Mouse (Mus musculus): Measurements from ENCODE around the gene Ppp1r12b.

GRCm38 (mm10) chr1:134915421-134915820, 40.3 kb downstream of the Ppp1r12b start:
- TF ChIP-seq CTCF (IDR thresholded peaks at IDR 0.05; ENCODE audit: extremely low read depth, insufficient read depth, insufficient read length, insufficient replicate concordance) (no peak), POLR2A (IDR thresholded peaks at IDR 0.05; ENCODE audit: low read depth, low read length) (no peak)

All from spleen, adult 2 months (tissue).